ENCODE assay signal across 10 mouse cellular contexts in genomic region chr13:99184155-99184886, GRCm38 (mm10). TPM values are rescaled to one million over a fixed set of nuclear protein-coding genes. Genes with fewer than 3 reads are reported as not detected.
A peak's percentile ranks its signal among the peaks of the same experiment; 100 is the strongest.
DNase-seq lines count a peak whose midpoint lies in the region; ATAC-seq lines count a peak whose summit lies in the region.
"Had no signal": no experiment of that assay in that cellular context is flagged by ENCODE, and none has a peak within 500 bp of the region (broad histone marks: within the 10 kb centered on the region; RNA-seq: fewer than 3 reads in every experiment).

TSS of gene Zfp366 (plus strand) at chr13:99184823.

- H3K27ac ChIP-seq in kidney, embryonic 14.5 days (ENCODE audit: low read depth, low read length) = peak within 1 kb of the TSS; percentile 42; the same call in 1 of the 2 replicates
- H3K27ac ChIP-seq in embryonic facial prominence, embryonic 10.5 days (replicated peaks) = peak within 1 kb of the TSS; percentile 59
- H3K27ac ChIP-seq in heart, embryonic 14.5 days (replicated peaks in 1 of 2; ENCODE audit: control insufficient read depth in 1 of 2, insufficient read depth in 1 of 2, low read depth in 2 of 2, low read length in 2 of 2) = peak within 1 kb of the TSS; percentile 35 to 55; a peak in 3 of 4 replicates
- H3K27ac ChIP-seq in liver, embryonic 11.5 days (ENCODE audit: low read depth, low read length) = no peak within 1 kb of the TSS

- H3K9ac ChIP-seq in kidney, embryonic 14.5 days (ENCODE audit: low read depth, low read length) = no peak within 1 kb of the TSS
- H3K9ac ChIP-seq in heart, embryonic 14.5 days (ENCODE audit: low read length) = peak within 1 kb of the TSS; percentile 36; the same call in 1 of the 2 replicates
- no peak within 1 kb of the TSS for H3K9ac ChIP-seq in liver, embryonic 11.5 days (ENCODE audit: low read depth, low read length)

- no peak for ATAC-seq in kidney, embryonic 14.5 days (ENCODE audit: low FRiP score, low TSS enrichment)
- ATAC-seq in heart, embryonic 14.5 days (ENCODE audit: insufficient number of reproducible peaks, insufficient read depth, low FRiP score, low read depth) = no peak
- no peak for ATAC-seq in liver, embryonic 11.5 days (replicated peaks; ENCODE audit: low FRiP score)

- 29% methylated on average over 11 of the region's 11 CpGs for WGBS in kidney, embryonic 14.5 days
- 54% methylated on average over 11 of the region's 11 CpGs for WGBS in embryonic facial prominence, embryonic 10.5 days
- 54% methylated on average over 11 of the region's 11 CpGs for WGBS in heart, embryonic 14.5 days
- WGBS in liver, embryonic 11.5 days = 35% methylated on average over 11 of the region's 11 CpGs

- 0 out of 2 replicates have a peak, but pooled peaks cover 16% of the 10 kb centered on the region for H3K4me1 ChIP-seq in kidney, embryonic 14.5 days (ENCODE audit: control insufficient read depth, insufficient read depth, low read length)
- peaks cover 14% of the 10 kb centered on the region; the same call in 1 of the 2 replicates for H3K4me1 ChIP-seq in embryonic facial prominence, embryonic 10.5 days
- peaks cover 16 to 19% of the 10 kb centered on the region in 2 experiments for H3K4me1 ChIP-seq in heart, embryonic 14.5 days (ENCODE audit: control insufficient read depth in 2 of 2, insufficient read depth in 2 of 2, low read length in 2 of 2)
- H3K4me1 ChIP-seq in liver, embryonic 11.5 days (replicated peaks; ENCODE audit: control insufficient read depth, insufficient read depth, low read length) = no peaks in the 10 kb centered on the region

- peak within 1 kb of the TSS; percentile 16; the same call in 1 of the 2 replicates for H3K4me3 ChIP-seq in kidney, embryonic 14.5 days (ENCODE audit: low read length)
- H3K4me3 ChIP-seq in embryonic facial prominence, embryonic 10.5 days = peak within 1 kb of the TSS; percentile 20; the same call in 1 of the 2 replicates
- H3K4me3 ChIP-seq in heart, embryonic 14.5 days (ENCODE audit: control insufficient read depth in 1 of 2, insufficient read depth in 1 of 2, low read depth in 1 of 2, low read length in 2 of 2) = peak within 1 kb of the TSS; percentile 3 to 13; a peak in 2 of 4 replicates
- H3K4me3 ChIP-seq in liver, embryonic 11.5 days (ENCODE audit: low read depth, low read length) = 0 out of 2 replicates have a peak within 1 kb of the TSS, but pooled peaks have one; percentile 19

- peak within 1 kb of the TSS; percentile 12; the same call in 1 of the 2 replicates for H3K4me2 ChIP-seq in kidney, embryonic 14.5 days (replicated peaks; ENCODE audit: low read depth, low read length)
- peak within 1 kb of the TSS; percentile 39 for H3K4me2 ChIP-seq in heart, embryonic 14.5 days (ENCODE audit: low read length)
- peak within 1 kb of the TSS; percentile 20; the same call in 1 of the 2 replicates for H3K4me2 ChIP-seq in liver, embryonic 11.5 days

- no peaks in the 10 kb centered on the region for H3K9me3 ChIP-seq in kidney, embryonic 14.5 days (ENCODE audit: control insufficient read depth, low read length)
- H3K9me3 ChIP-seq in embryonic facial prominence, embryonic 10.5 days = no peaks in the 10 kb centered on the region
- no peaks in the 10 kb centered on the region for H3K9me3 ChIP-seq in heart, embryonic 14.5 days (ENCODE audit: control insufficient read depth, low read length)
- H3K9me3 ChIP-seq in liver, embryonic 11.5 days (ENCODE audit: control insufficient read depth, low read length) = no peaks in the 10 kb centered on the region

- H3K36me3 ChIP-seq in kidney, embryonic 14.5 days (ENCODE audit: control insufficient read depth, insufficient read depth, low read length) = no peaks in the 10 kb centered on the region
- H3K36me3 ChIP-seq in embryonic facial prominence, embryonic 10.5 days (replicated peaks) = no peaks in the 10 kb centered on the region
- H3K36me3 ChIP-seq in heart, embryonic 14.5 days (ENCODE audit: control insufficient read depth, insufficient read depth, low read length) = no peaks in the 10 kb centered on the region
- H3K36me3 ChIP-seq in liver, embryonic 11.5 days (ENCODE audit: control insufficient read depth, insufficient read depth, low read length) = no peaks in the 10 kb centered on the region

- no peak for DNase-seq in kidney, postnatal 14 days
- DNase-seq in embryonic facial prominence, embryonic 10.5 days (ENCODE audit: low spot score) = no peak
- no peak for DNase-seq in liver, embryonic 11.5 days (ENCODE audit: low spot score)
- no peak for DNase-seq in urinary bladder, postnatal 25 days (ENCODE audit: low spot score)
- DNase-seq in cerebellum, adult 8-10 months = no peak
- no peak for DNase-seq in spleen, postnatal 36 days (ENCODE audit: low spot score in 2 of 2)
- DNase-seq: adrenal gland, postnatal 10 days; cerebellum, postnatal 36 days had no signal

- H3K27me3 ChIP-seq in kidney, embryonic 14.5 days (ENCODE audit: control insufficient read depth, insufficient read depth, low read length) = no peaks in the 10 kb centered on the region
- H3K27me3 ChIP-seq in embryonic facial prominence, embryonic 10.5 days (replicated peaks; ENCODE audit: low read depth, poor library complexity, severe bottlenecking) = no peaks in the 10 kb centered on the region
- no peaks in the 10 kb centered on the region for H3K27me3 ChIP-seq in heart, embryonic 14.5 days (ENCODE audit: control insufficient read depth, insufficient read depth, low read length)
- no peaks in the 10 kb centered on the region for H3K27me3 ChIP-seq in liver, embryonic 11.5 days (replicated peaks; ENCODE audit: control insufficient read depth, insufficient read depth, low read length)

RNA-seq across cellular contexts. Expression of gene Zfp366, which starts in this region (rescaled TPM):
- 0.83 and 1.6 TPM in 2 replicates for polyA plus RNA-seq in kidney, embryonic 14.5 days (2014; fragmentation: Nextera tagmentation; extraction: Ambion mirVana)
- polyA plus RNA-seq in embryonic facial prominence, embryonic 10.5 days (2016; fragmentation: Nextera tagmentation; extraction: Ambion mirVana) = 0.35 and 0.56 TPM in 2 replicates
- polyA plus RNA-seq in heart, embryonic 14.5 days (2014; fragmentation: Nextera tagmentation; extraction: Ambion mirVana) = 0.95 and 1.0 TPM in 2 replicates
- polyA plus RNA-seq in liver, embryonic 11.5 days (2014; fragmentation: Nextera tagmentation; extraction: Ambion mirVana) = 0.51 and 0.69 TPM in 2 replicates
